Comparison of ENCODE assay signal across 9 mouse cellular contexts in genomic region chr5:114658255-114658654, GRCm38 (mm10). TPM values are rescaled to one million over a fixed set of nuclear protein-coding genes. Genes with fewer than 3 reads are reported as not detected.
A peak's percentile ranks its signal among the peaks of the same experiment; 100 is the strongest.
DNase-seq lines count a peak whose midpoint lies in the region; ATAC-seq and TF ChIP-seq lines count a peak whose summit lies in the region.
"Had no signal": no experiment of that assay in that cellular context is flagged by ENCODE, and none has a peak within 500 bp of the region (broad histone marks: within the 10 kb centered on the region; RNA-seq: fewer than 3 reads in every experiment).

TSS of gene Trpv4 (minus strand) at chr5:114658421.

- peak; percentile 15; the same call in 1 of the 2 replicates for ATAC-seq in heart, embryonic 13.5 days (ENCODE audit: extremely low read depth, insufficient number of reproducible peaks, low FRiP score, low TSS enrichment)

- no peaks in the 10 kb centered on the region for H3K36me3 ChIP-seq in ES-E14 (ENCODE audit: control insufficient read depth, insufficient read depth, low read length, poor library complexity, severe bottlenecking)
- H3K36me3 ChIP-seq in heart, embryonic 13.5 days: no peaks in the 10 kb centered on the region

- peaks cover 69% of the 10 kb centered on the region for H3K27me3 ChIP-seq in heart, embryonic 13.5 days (replicated peaks)
- H3K27me3 ChIP-seq: CH12.LX had no signal

- DNase-seq in gastrocnemius, adult 2 months: peak; percentile 44
- DNase-seq in gastrocnemius, postnatal 4 days (ENCODE audit: low spot score in 2 of 2): no peak
- no peak for DNase-seq in ES-E14 (ENCODE audit: low read depth, low spot score)
- DNase-seq in kidney, postnatal 4 days: peak; percentile 46 to 69
- DNase-seq in retina, postnatal 1 day: peak; percentile 46
- no peak for DNase-seq in thymus, postnatal 25 days
- DNase-seq in left cerebral cortex, postnatal 25 days (ENCODE audit: low spot score in 2 of 2): no peak

- in situ Hi-C loops in ES-E14 (cut with MboI; ENCODE audit: low sequenced_read_pairs in 2 of 2, unreplicated experiment in 2 of 2): no loop called here

- peak within 1 kb of the TSS; percentile 73 for H3K27ac ChIP-seq in gastrocnemius, adult 2 months
- H3K27ac ChIP-seq in ES-E14 (ENCODE audit: insufficient read depth, low read depth, low read length, poor library complexity, severe bottlenecking): no peak within 1 kb of the TSS
- no peak within 1 kb of the TSS for H3K27ac ChIP-seq in heart, embryonic 13.5 days (replicated peaks)

- peaks cover 0 to 5% of the 10 kb centered on the region in 2 experiments; a peak in 1 of 4 replicates for H3K4me1 ChIP-seq in ES-E14 (ENCODE audit: control insufficient read depth in 2 of 2, insufficient read depth in 2 of 2, low read length in 2 of 2, poor library complexity in 1 of 2)
- peaks cover 14% of the 10 kb centered on the region for H3K4me1 ChIP-seq in heart, embryonic 13.5 days

- H3K4me3 ChIP-seq in gastrocnemius, adult 2 months: peak within 1 kb of the TSS; percentile 77
- H3K4me3 ChIP-seq in ES-E14 (ENCODE audit: insufficient read depth in 1 of 2, low read depth in 1 of 2, low read length in 2 of 2, poor library complexity in 1 of 2, severe bottlenecking in 1 of 2): peak within 1 kb of the TSS; percentile 65 to 66
- peak within 1 kb of the TSS; percentile 62 for H3K4me3 ChIP-seq in heart, embryonic 13.5 days

- peak within 1 kb of the TSS; percentile 61 for H3K9ac ChIP-seq in ES-E14 (ENCODE audit: insufficient read depth, low read depth, low read length, poor library complexity, severe bottlenecking)
- peak within 1 kb of the TSS; percentile 78 for H3K9ac ChIP-seq in heart, embryonic 13.5 days

- intact Hi-C loops in gastrocnemius, adult 2 months (cut with DNase I): no loop called here
- intact Hi-C loops in left cerebral cortex, postnatal 25 days (cut with DNase I): no loop called here

- no peak for TF ChIP-seq CTCF in gastrocnemius, adult 2 months (IDR thresholded peaks at IDR 0.05)

- H3K4me2 ChIP-seq in heart, embryonic 13.5 days: peak within 1 kb of the TSS; percentile 95

- no peaks in the 10 kb centered on the region for H3K9me3 ChIP-seq in ES-E14 (ENCODE audit: control insufficient read depth, insufficient read depth, low read depth, low read length)
- H3K9me3 ChIP-seq in heart, embryonic 13.5 days: no peaks in the 10 kb centered on the region

- WGBS in heart, embryonic 13.5 days: under 1% methylated on average over 46 of the region's 47 CpGs

TF ChIP-seq in ES-E14, 5 proteins besides CTCF, POLR2A, EP300 and RAD21:
- no peak for TF ChIP-seq ZC3H11A (IDR thresholded peaks at IDR 0.05; ENCODE audit: borderline replicate concordance, low read depth, low read length)
- TF ChIP-seq HCFC1 (IDR thresholded peaks at IDR 0.05; ENCODE audit: borderline replicate concordance, insufficient read depth, low read length): no peak
- no peak for TF ChIP-seq CHD2 (IDR thresholded peaks at IDR 0.05; ENCODE audit: low read depth, low read length)
- no peak for TF ChIP-seq ZNF384 (IDR thresholded peaks at IDR 0.05; ENCODE audit: low read depth, low read length)
- no peak for TF ChIP-seq MAFK (IDR thresholded peaks at IDR 0.05; ENCODE audit: insufficient read depth, low read depth, low read length)

RNA-seq across cellular contexts. Expression of gene Trpv4, which starts in this region (rescaled TPM):
- 1 to 10 TPM; 1.9 to 2.0 TPM for total RNA-seq in gastrocnemius, adult 2 months (2021)
- total RNA-seq in gastrocnemius, postnatal 4 days (2021): 1 to 10 TPM; 1.6 to 1.8 TPM
- total RNA-seq in ES-E14 (2012; rRNA removed): 1.4 and 3.5 TPM in 2 replicates
- polyA plus RNA-seq in heart, embryonic 13.5 days (2015; fragmentation: Nextera tagmentation; extraction: Ambion mirVana): 0.71 and 0.83 TPM in 2 replicates
- total RNA-seq in left cerebral cortex, postnatal 25 days (2021): 1 to 10 TPM; 1.9 to 2.2 TPM
- total RNA-seq: CH12.LX had no signal

Comparison
In these comparisons a context has a peak if more than half of its experiments do, and no peak if none do; other contexts are left out.
1. DNase-seq: peak in gastrocnemius, adult 2 months (single experiment), kidney, postnatal 4 days (2 of 2) and retina, postnatal 1 day (single experiment); none in gastrocnemius, postnatal 4 days (0 of 2), ES-E14 (single experiment), thymus, postnatal 25 days (single experiment) and left cerebral cortex, postnatal 25 days (0 of 2).
2. Peak in ATAC-seq, H3K4me3 ChIP-seq, H3K9ac ChIP-seq and H3K4me2 ChIP-seq in heart, embryonic 13.5 days; RNA of the gene not detected or under 1 TPM.
3. Peak in every context shown above with its lines, with median percentiles within 50 percentile points of each other: H3K4me3 ChIP-seq.